Mouse (Mus musculus): Measurements from ENCODE around the gene Cog4. TPM values are rescaled to one million over a fixed set of nuclear protein-coding genes. Genes with fewer than 3 reads are reported as not detected.

The Cog4 gene
- polyA plus RNA-seq, 1 experiment from 2014 or later: 74.9 TPM

DNA sequence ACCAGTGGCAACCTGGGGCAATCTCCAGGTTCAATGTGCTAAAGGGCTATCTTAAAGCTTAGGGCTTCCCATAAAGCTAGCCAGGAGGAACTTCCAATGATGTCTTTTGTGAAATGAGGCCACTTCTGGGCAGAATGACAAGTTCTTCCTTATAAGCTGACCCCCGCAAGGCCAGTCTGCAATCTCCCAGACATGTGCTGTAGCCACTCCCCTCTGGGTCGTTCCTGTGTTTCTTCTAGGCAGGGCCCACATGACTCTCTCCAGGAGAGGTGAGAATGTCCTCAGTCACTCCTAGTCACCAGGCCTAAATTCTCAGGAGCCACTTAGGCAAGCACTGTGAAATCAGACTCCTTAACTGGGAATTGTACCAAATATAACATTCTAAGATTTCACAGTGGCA is 36.6 kb upstream of the Cog4 start:
- H3K4me1 ChIP-seq (replicated peaks; ENCODE audit: control insufficient read depth, insufficient read depth, low read length): peaks cover 14% of the 10 kb centered on the region
- no peak overlapping the region for H3K4me3 ChIP-seq (ENCODE audit: low read length)
- H3K36me3 ChIP-seq (ENCODE audit: control insufficient read depth, insufficient read depth, low read length): peaks cover 55% of the 10 kb centered on the region
- no peaks in the 10 kb centered on the region for H3K27me3 ChIP-seq (ENCODE audit: control insufficient read depth, insufficient read depth, low read depth, low read length)
- 17% methylated on average over 2 of the region's 2 CpGs for WGBS
- peak overlapping the region; percentile 75; the same call in 1 of the 2 replicates for H3K27ac ChIP-seq (ENCODE audit: low read length)
- H3K9ac ChIP-seq (ENCODE audit: low read length): no peak overlapping the region
- no peak overlapping the region for H3K4me2 ChIP-seq (ENCODE audit: low read depth, low read length)
- H3K9me3 ChIP-seq (ENCODE audit: control insufficient read depth, low read length): no peaks in the 10 kb centered on the region
- peak; percentile 44; the same call in 1 of the 2 replicates for ATAC-seq (ENCODE audit: low read depth)

DNA sequence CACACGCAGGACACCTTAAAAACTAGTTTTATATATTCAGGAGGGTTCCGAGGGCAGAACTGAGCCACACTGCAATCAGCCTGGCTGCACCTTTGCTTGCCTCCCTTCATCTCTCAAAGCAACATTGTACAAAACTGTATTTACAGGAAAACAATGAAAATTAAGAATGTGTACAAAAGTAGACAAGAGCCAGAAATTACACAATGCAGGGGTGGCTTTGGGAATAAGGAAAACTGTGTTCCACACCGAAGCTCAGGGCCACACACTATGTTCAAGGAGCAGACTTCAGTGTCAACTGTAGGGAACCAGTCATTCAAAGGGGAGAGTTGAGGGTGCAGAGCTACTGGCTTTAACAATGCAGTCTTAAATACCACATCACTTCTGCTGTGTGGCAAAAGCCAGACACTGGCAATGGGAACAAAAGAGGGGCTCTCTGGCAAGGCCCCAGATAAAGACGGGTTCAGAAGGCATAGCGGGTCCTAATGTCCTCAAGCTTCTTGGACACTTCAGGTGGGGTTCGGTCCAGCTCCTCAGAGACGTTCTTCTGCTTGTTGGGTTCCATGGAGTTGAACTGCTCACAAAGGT is 35.8 kb upstream of the Cog4 start:
- H3K9me3 ChIP-seq (ENCODE audit: control insufficient read depth, low read length): no peaks in the 10 kb centered on the region
- H3K27ac ChIP-seq (ENCODE audit: low read length): no peak overlapping the region
- H3K36me3 ChIP-seq (ENCODE audit: control insufficient read depth, insufficient read depth, low read length): peaks cover 62% of the 10 kb centered on the region
- no peak overlapping the region for H3K9ac ChIP-seq (ENCODE audit: low read length)
- H3K27me3 ChIP-seq (ENCODE audit: control insufficient read depth, insufficient read depth, low read depth, low read length): no peaks in the 10 kb centered on the region
- no peak overlapping the region for H3K4me3 ChIP-seq (ENCODE audit: low read length)
- WGBS: 80% methylated on average over 7 of the region's 7 CpGs
- ATAC-seq (ENCODE audit: low read depth): no peak
- no peak overlapping the region for H3K4me2 ChIP-seq (ENCODE audit: low read depth, low read length)
- peaks cover 14% of the 10 kb centered on the region for H3K4me1 ChIP-seq (replicated peaks; ENCODE audit: control insufficient read depth, insufficient read depth, low read length)

DNA sequence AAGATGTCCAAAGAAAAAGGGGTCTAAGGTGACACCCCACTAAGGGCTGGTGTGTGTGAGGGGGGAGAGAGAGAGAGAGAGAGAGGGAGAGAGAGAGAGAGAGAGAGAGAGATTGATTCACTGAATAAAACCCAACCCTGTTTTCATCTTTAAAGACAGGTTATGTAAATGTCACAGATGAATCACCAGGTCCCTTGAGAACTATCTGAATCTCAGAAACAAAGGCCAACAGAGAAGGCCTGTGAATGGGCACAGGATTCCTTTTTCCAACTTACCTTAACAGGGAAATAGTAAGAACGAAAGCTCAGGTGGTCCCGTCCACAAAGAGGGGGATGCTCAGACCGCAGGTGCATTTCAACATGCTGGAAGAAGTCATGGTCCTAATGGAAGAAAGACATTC is 35.3 kb upstream of the Cog4 start:
- peaks cover 67% of the 10 kb centered on the region for H3K36me3 ChIP-seq (ENCODE audit: control insufficient read depth, insufficient read depth, low read length)
- H3K9me3 ChIP-seq (ENCODE audit: control insufficient read depth, low read length): no peaks in the 10 kb centered on the region
- H3K4me3 ChIP-seq (ENCODE audit: low read length): no peak overlapping the region
- 95% methylated on average over 3 of the region's 3 CpGs for WGBS
- ATAC-seq (ENCODE audit: low read depth): no peak
- no peak overlapping the region for H3K27ac ChIP-seq (ENCODE audit: low read length)
- H3K4me2 ChIP-seq (ENCODE audit: low read depth, low read length): no peak overlapping the region
- no peak overlapping the region for H3K9ac ChIP-seq (ENCODE audit: low read length)
- peaks cover 14% of the 10 kb centered on the region for H3K4me1 ChIP-seq (replicated peaks; ENCODE audit: control insufficient read depth, insufficient read depth, low read length)
- no peaks in the 10 kb centered on the region for H3K27me3 ChIP-seq (ENCODE audit: control insufficient read depth, insufficient read depth, low read depth, low read length)

DNA sequence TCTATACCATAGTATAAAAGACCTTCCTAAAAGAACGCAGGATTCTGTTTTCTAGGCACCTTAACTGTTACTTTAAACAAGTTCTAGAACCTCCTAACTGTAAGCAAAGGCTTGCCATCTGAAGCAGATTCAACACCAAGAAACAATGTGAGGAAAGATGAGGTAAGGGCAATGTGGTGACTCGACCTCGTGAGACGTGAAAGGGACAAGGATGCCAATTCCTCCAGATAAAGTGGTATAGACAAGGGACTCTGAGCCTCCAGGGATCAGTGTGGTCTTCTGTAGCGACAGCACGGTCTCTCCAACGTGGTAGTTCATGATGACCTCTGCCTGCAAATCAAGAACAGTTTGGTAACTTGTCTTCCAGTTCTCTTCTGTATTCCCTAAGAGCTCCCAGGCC is 34.6 kb upstream of the Cog4 start:
- Histone ChIP-seq H3K4me2 (ENCODE audit: low read depth, low read length) (no peak overlapping the region), H3K4me1 (replicated peaks; ENCODE audit: control insufficient read depth, insufficient read depth, low read length) (peaks cover 14% of the 10 kb centered on the region), H3K9ac (ENCODE audit: low read length) (no peak overlapping the region), H3K36me3 (ENCODE audit: control insufficient read depth, insufficient read depth, low read length) (peaks cover 71% of the 10 kb centered on the region), H3K27ac (ENCODE audit: low read length) (no peak overlapping the region), H3K27me3 (ENCODE audit: control insufficient read depth, insufficient read depth, low read depth, low read length) (no peaks in the 10 kb centered on the region), H3K4me3 (ENCODE audit: low read length) (no peak overlapping the region), H3K9me3 (ENCODE audit: control insufficient read depth, low read length) (no peaks in the 10 kb centered on the region)
- no peak for ATAC-seq (ENCODE audit: low read depth)
- 86% methylated on average over 7 of the region's 7 CpGs for WGBS

DNA sequence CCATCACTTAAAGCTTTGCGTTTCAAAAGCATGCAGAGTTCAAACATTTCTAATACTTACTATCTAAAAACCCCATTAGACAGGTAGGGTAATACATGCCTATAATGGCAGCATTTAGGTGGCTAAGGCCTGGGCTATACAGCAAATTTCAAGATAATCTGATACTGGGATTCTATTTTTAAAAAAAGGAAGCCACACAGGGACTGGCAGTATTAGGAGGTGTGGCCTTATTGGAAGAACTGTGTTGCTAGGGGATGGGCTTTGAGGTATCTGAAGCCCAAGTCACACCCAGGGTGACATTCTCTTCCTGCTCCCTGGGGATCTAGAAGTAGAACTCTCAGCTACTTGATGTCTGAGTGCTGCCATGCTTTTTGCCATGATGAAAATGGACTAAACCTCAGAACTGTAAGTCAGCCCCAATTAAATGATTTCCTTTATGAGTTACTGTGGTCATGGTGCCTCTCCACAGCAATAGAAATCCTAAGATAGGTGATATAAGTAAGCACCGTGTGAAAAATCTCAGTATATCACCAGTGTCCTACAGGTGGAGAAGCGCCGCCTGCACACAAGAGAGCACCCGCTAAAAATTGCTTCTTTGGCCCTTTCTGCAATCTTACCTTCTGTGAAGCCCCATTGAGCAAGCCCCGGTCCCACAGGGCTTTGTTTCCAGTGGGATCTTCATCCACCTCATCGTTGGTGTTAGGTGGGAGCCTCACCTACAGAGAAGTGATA is 33.9 kb upstream of the Cog4 start:
- H3K27ac ChIP-seq (ENCODE audit: low read length): no peak overlapping the region

DNA sequence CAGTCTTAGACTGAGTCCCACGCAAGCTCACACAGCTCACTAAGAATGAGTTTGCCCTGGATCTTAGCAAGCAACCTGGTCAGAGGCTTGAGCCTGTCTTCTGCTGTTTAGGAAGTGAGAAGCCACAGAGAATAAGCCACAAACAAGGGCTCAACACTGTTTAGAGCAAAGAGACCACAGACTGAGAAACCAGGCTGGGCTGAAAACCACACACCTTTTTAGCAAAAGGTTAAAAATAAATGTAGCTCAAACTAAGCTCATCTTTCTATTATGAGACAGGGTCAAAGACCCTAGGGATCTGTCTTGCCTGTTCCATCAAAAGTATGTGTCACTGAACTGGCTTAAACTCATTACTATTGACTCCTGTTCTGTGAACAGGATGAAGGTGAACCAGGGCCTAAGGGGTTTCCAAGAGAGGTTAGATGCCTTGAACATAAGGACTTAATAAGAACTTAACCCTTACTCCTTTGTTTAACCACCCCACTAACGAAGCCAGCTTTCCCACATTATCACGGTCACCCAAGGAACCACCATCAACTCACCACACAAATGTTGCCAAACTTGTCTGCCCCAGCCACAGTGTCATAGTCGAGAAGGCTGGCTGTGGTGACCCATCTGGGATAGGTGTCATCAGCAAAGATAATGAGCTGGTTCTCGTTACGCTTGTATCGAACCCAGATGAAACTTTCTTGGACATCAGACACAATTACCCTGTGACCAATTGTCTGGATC is 33.2 kb upstream of the Cog4 start:
- 90% methylated on average over 7 of the region's 7 CpGs for WGBS
- no peak overlapping the region for H3K27ac ChIP-seq (ENCODE audit: low read length)

More for the DNA sequence above, 33.9 kb upstream of the Cog4 start:
- Histone ChIP-seq H3K4me3 (ENCODE audit: low read length) (no peak overlapping the region), H3K4me2 (ENCODE audit: low read depth, low read length) (no peak overlapping the region), H3K36me3 (ENCODE audit: control insufficient read depth, insufficient read depth, low read length) (peaks cover 79% of the 10 kb centered on the region), H3K9ac (ENCODE audit: low read length) (no peak overlapping the region), H3K9me3 (ENCODE audit: control insufficient read depth, low read length) (no peaks in the 10 kb centered on the region), H3K27me3 (ENCODE audit: control insufficient read depth, insufficient read depth, low read depth, low read length) (no peaks in the 10 kb centered on the region), H3K4me1 (replicated peaks; ENCODE audit: control insufficient read depth, insufficient read depth, low read length) (peaks cover 14% of the 10 kb centered on the region)
- WGBS: 91% methylated on average over 7 of the region's 7 CpGs
- ATAC-seq (ENCODE audit: low read depth): no peak

DNA sequence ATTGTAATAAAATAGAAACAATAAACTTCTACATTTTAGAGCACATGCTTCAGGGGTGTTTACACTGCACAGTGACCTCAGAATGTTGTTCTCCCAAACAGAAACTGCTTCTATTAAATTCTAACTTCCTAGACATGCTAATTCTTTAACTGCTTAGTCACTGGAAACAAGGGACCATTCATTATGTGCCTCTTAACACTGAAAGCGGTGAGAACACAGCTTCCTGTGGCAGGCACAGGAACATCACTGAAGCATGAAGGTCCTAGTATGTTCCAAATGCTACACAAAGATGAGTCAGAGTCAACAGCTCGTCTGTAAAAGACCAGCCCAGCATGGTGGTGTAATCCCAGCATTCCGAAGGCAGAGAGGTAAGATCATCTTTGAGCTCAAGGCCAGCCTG is 31.1 kb upstream of the Cog4 start:
- Histone ChIP-seq H3K36me3 (ENCODE audit: control insufficient read depth, insufficient read depth, low read length) (peaks cover 90% of the 10 kb centered on the region), H3K4me1 (replicated peaks; ENCODE audit: control insufficient read depth, insufficient read depth, low read length) (no peaks in the 10 kb centered on the region), H3K9me3 (ENCODE audit: control insufficient read depth, low read length) (no peaks in the 10 kb centered on the region), H3K9ac (ENCODE audit: low read length) (no peak overlapping the region), H3K27me3 (ENCODE audit: control insufficient read depth, insufficient read depth, low read depth, low read length) (no peaks in the 10 kb centered on the region), H3K4me2 (ENCODE audit: low read depth, low read length) (no peak overlapping the region), H3K4me3 (ENCODE audit: low read length) (no peak overlapping the region), H3K27ac (ENCODE audit: low read length) (no peak overlapping the region)
- WGBS: 70% methylated on average over 3 of the region's 3 CpGs
- no peak for ATAC-seq (ENCODE audit: low read depth)

More for the DNA sequence above, 33.2 kb upstream of the Cog4 start:
- peaks cover 12% of the 10 kb centered on the region for H3K4me1 ChIP-seq (replicated peaks; ENCODE audit: control insufficient read depth, insufficient read depth, low read length)
- no peak for ATAC-seq (ENCODE audit: low read depth)
- no peak overlapping the region for H3K4me2 ChIP-seq (ENCODE audit: low read depth, low read length)
- H3K9me3 ChIP-seq (ENCODE audit: control insufficient read depth, low read length): no peaks in the 10 kb centered on the region
- H3K36me3 ChIP-seq (ENCODE audit: control insufficient read depth, insufficient read depth, low read length): peaks cover 83% of the 10 kb centered on the region
- no peak overlapping the region for H3K9ac ChIP-seq (ENCODE audit: low read length)
- H3K27me3 ChIP-seq (ENCODE audit: control insufficient read depth, insufficient read depth, low read depth, low read length): no peaks in the 10 kb centered on the region
- no peak overlapping the region for H3K4me3 ChIP-seq (ENCODE audit: low read length)

DNA sequence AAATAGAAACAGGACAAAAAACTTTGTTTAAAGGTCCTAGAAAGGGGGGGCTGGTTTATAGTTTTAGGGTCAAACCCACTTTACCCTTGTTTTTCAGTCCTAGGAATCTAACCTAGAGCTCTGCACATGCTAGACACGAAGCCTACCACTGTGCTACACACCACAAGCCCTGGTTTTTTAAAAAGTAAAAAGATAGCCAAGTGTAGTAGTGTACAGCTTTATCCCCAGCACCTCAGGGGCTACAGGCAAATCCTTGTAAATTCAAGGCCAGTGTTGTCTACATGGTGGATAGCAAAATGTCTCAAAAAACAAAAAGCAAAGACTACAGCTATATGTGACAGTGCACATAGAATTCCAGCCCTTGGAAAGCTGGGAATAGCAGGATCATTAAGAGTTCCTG is 29.4 kb upstream of the Cog4 start:
- Histone ChIP-seq H3K4me3 (ENCODE audit: low read length) (no peak overlapping the region), H3K4me2 (ENCODE audit: low read depth, low read length) (no peak overlapping the region), H3K4me1 (replicated peaks; ENCODE audit: control insufficient read depth, insufficient read depth, low read length) (no peaks in the 10 kb centered on the region), H3K9ac (ENCODE audit: low read length) (no peak overlapping the region), H3K27me3 (ENCODE audit: control insufficient read depth, insufficient read depth, low read depth, low read length) (no peaks in the 10 kb centered on the region), H3K9me3 (ENCODE audit: control insufficient read depth, low read length) (no peaks in the 10 kb centered on the region), H3K36me3 (ENCODE audit: control insufficient read depth, insufficient read depth, low read length) (peaks cover 90% of the 10 kb centered on the region), H3K27ac (ENCODE audit: low read length) (no peak overlapping the region)
- no peak for ATAC-seq (ENCODE audit: low read depth)
- 94% methylated on average over 1 of the region's 1 CpGs for WGBS

DNA sequence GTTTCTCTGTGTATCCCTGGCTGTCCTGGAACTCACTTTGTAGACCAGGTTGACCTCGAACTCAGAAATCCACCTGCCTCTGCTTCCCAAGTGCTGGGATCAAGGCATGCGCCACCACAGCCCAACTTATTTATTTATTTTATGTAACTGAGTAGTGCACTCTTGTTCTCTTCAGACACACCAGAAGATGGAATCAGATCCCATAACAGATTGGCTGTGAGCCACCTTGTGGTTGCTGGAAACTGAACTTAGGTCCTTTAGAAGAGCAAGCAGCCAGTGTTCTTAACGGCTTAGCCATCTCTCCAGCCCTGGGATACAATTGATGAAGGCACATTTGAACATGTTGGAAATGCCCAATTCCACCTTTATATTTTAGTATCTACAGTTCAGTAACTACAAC is 27.8 kb upstream of the Cog4 start:
- 74% methylated on average over 3 of the region's 3 CpGs for WGBS
- no peaks in the 10 kb centered on the region for H3K27me3 ChIP-seq (ENCODE audit: control insufficient read depth, insufficient read depth, low read depth, low read length)
- no peak overlapping the region for H3K9ac ChIP-seq (ENCODE audit: low read length)
- H3K27ac ChIP-seq (ENCODE audit: low read length): no peak overlapping the region
- no peaks in the 10 kb centered on the region for H3K4me1 ChIP-seq (replicated peaks; ENCODE audit: control insufficient read depth, insufficient read depth, low read length)
- H3K4me3 ChIP-seq (ENCODE audit: low read length): no peak overlapping the region
- no peaks in the 10 kb centered on the region for H3K9me3 ChIP-seq (ENCODE audit: control insufficient read depth, low read length)
- ATAC-seq (ENCODE audit: low read depth): no peak
- no peak overlapping the region for H3K4me2 ChIP-seq (ENCODE audit: low read depth, low read length)
- H3K36me3 ChIP-seq (ENCODE audit: control insufficient read depth, insufficient read depth, low read length): peaks cover 83% of the 10 kb centered on the region
